In the genomic region with DNA sequence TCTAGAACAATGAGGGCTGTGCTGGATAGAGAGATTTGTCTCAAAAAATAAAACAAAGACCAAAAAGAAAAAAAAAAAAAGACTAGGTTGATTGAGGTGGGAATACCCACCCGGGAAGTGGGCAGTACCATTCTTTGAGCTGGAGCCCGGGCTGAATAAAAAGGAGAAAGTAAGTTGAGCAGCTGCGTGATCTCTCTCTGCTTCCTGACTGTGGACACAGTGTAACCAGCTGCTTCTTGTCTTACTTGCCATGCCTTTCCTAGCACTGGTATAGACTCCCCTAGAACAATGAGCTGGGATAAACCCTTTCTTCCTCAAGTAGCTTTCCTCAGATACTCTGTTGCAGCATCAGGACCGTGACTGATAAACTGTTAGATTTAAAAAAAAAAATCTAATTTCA, we compare ENCODE assay signal across 22 mouse cellular contexts. TPM values are rescaled to one million over a fixed set of nuclear protein-coding genes. Genes with fewer than 3 reads are reported as not detected.
"Had no signal": no experiment of that assay in that cellular context is flagged by ENCODE, and none has a peak within 500 bp of the region (broad histone marks: within the 10 kb centered on the region; RNA-seq: fewer than 3 reads in every experiment).

No protein-coding gene starts in this region.

- DNase-seq: retina, postnatal 1 day; right cerebral cortex, adult 18-20 months; right cerebral cortex, postnatal 14 days; right cerebral cortex, postnatal 25 days; right cerebral cortex, postnatal 4 days; spleen, adult 18-20 months; thymus, adult 18-20 months; thymus, adult 2 months; thymus, postnatal 14 days; thymus, postnatal 25 days; thymus, postnatal 36 days; thymus, postnatal 4 days had no signal

- H3K9me3 ChIP-seq: neural tube, embryonic 12.5 days; neural tube, embryonic 13.5 days; neural tube, embryonic 15.5 days; stomach, embryonic 15.5 days had no signal

- H3K27ac ChIP-seq: neural tube, embryonic 12.5 days; neural tube, embryonic 13.5 days; neural tube, embryonic 15.5 days; stomach, embryonic 15.5 days; stomach, postnatal 0 days had no signal

- H3K4me1 ChIP-seq: neural tube, embryonic 13.5 days; neural tube, embryonic 15.5 days; stomach, embryonic 15.5 days had no signal

- H3K27me3 ChIP-seq: neural tube, embryonic 12.5 days; neural tube, embryonic 13.5 days; neural tube, embryonic 15.5 days; stomach, embryonic 15.5 days had no signal

- H3K36me3 ChIP-seq: neural tube, embryonic 12.5 days; neural tube, embryonic 13.5 days; neural tube, embryonic 15.5 days; stomach, embryonic 15.5 days had no signal

- H3K9ac ChIP-seq: neural tube, embryonic 12.5 days; neural tube, embryonic 13.5 days; neural tube, embryonic 15.5 days; stomach, embryonic 15.5 days had no signal

- H3K4me3 ChIP-seq: neural tube, embryonic 12.5 days; neural tube, embryonic 13.5 days; neural tube, embryonic 15.5 days; stomach, embryonic 15.5 days had no signal

- H3K4me2 ChIP-seq: neural tube, embryonic 12.5 days; neural tube, embryonic 13.5 days; neural tube, embryonic 15.5 days; stomach, embryonic 15.5 days had no signal

RNA-seq across cellular contexts. Expression of gene Slc36a3, which starts 10.0 kb away (rescaled TPM):
- polyA plus RNA-seq: neural tube, embryonic 11.5 days; neural tube, embryonic 12.5 days; neural tube, embryonic 13.5 days; neural tube, embryonic 14.5 days; neural tube, embryonic 15.5 days; stomach, embryonic 14.5 days; stomach, embryonic 16.5 days had no signal

RNA-seq across cellular contexts. Expression of gene Slc36a2, which starts 43.4 kb away (rescaled TPM):
- total RNA-seq: neutrophil, adult 5-6 weeks had no signal
